ENCODE assay signal across 8 mouse cellular contexts in the genomic region with DNA sequence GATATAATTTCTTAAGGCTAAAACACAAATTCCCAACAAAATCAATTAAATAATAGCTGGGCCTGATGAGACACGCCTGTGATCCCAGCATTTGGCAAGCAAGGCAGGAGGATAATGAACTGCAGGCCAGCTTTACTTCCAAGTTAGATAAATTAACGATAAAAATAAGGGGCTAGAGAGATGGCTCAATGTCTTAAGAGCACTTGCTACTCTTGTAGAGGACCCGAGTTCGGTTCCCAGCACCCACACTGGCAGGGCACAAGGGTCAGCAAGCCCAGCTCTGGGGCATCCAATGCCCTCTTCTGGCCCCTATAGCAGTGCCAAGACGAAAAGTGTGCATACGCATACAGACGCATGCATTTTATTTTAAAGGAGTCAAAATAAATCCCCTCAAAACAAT. TPM values are rescaled to one million over a fixed set of nuclear protein-coding genes. Genes with fewer than 3 reads are reported as not detected.
DNase-seq lines count a peak whose midpoint lies in the region; ATAC-seq and TF ChIP-seq lines count a peak whose summit lies in the region.

No protein-coding gene starts in this region.

- no peaks in the 10 kb centered on the region for H3K27me3 ChIP-seq in heart, adult 2 months (ENCODE audit: control insufficient read depth, insufficient read depth, low read length)
- no peaks in the 10 kb centered on the region for H3K27me3 ChIP-seq in intestine, embryonic 15.5 days (replicated peaks)

- no peak for DNase-seq in heart, adult 2 months
- no peak for DNase-seq in heart, postnatal 4 days
- DNase-seq in 416B (ENCODE audit: low read depth): peak; percentile 63
- peak; percentile 39 to 65 for DNase-seq in cerebellum, postnatal 14 days
- no peak for DNase-seq in right cerebral cortex, postnatal 10 days (ENCODE audit: low spot score in 2 of 2)
- DNase-seq in Muller cell, postnatal 12 days (ENCODE audit: inconsistent ontology term): no peak

- peaks cover 7% of the 10 kb centered on the region; the same call in 1 of the 2 replicates for H3K36me3 ChIP-seq in heart, adult 2 months (ENCODE audit: control insufficient read depth, insufficient read depth, low read length)
- H3K36me3 ChIP-seq in intestine, embryonic 15.5 days: no peaks in the 10 kb centered on the region

- peak overlapping the region; percentile 98 for H3K9ac ChIP-seq in heart, adult 2 months (ENCODE audit: low read depth, low read length)
- H3K9ac ChIP-seq in intestine, embryonic 15.5 days: peak overlapping the region; percentile 90

- peaks cover 3% of the 10 kb centered on the region for H3K4me1 ChIP-seq in heart, adult 2 months (ENCODE audit: control insufficient read depth, insufficient read depth, low read length)
- H3K4me1 ChIP-seq in intestine, embryonic 15.5 days (replicated peaks): peaks cover 3% of the 10 kb centered on the region; the same call in 1 of the 2 replicates
- peaks cover 7% of the 10 kb centered on the region for H3K4me1 ChIP-seq in olfactory bulb, adult 2 months (ENCODE audit: control insufficient read depth, insufficient read depth, low read length)

- ATAC-seq in intestine, embryonic 15.5 days: peak; percentile 11

- no peak for TF ChIP-seq EP300 in heart, adult 2 months (IDR thresholded peaks at IDR 0.05; ENCODE audit: insufficient read depth, low read depth, low read length)

- peak overlapping the region; percentile 88 for H3K4me3 ChIP-seq in heart, adult 2 months
- H3K4me3 ChIP-seq in intestine, embryonic 15.5 days (replicated peaks): peak overlapping the region; percentile 97
- H3K4me3 ChIP-seq in olfactory bulb, adult 2 months (ENCODE audit: insufficient read depth, low read depth, low read length): peak overlapping the region; percentile 60

- intact Hi-C loops in heart, adult 2 months (cut with DNase I): loop anchor here (5.0 to 10.0 kb wide), 4 partner anchors 33 to 245 kb away; no protein-coding TSS in a partner anchor

- H3K79me2 ChIP-seq in heart, adult 2 months (replicated peaks; ENCODE audit: control insufficient read depth, insufficient read depth, low read length): 0 out of 2 replicates have a peak, but pooled peaks cover 6% of the 10 kb centered on the region

- no peak for TF ChIP-seq CTCF in heart, adult 2 months (IDR thresholded peaks at IDR 0.05)
- TF ChIP-seq CTCF in olfactory bulb, adult 2 months (IDR thresholded peaks at IDR 0.05; ENCODE audit: insufficient read depth, low read depth, low read length): no peak

- no peak for TF ChIP-seq POLR2A in heart, adult 2 months (IDR thresholded peaks at IDR 0.05; ENCODE audit: insufficient read depth, low read depth, low read length)
- no peak for TF ChIP-seq POLR2A in olfactory bulb, adult 2 months (IDR thresholded peaks at IDR 0.05; ENCODE audit: insufficient read depth, low read depth, low read length)

- H3K4me2 ChIP-seq in intestine, embryonic 15.5 days (replicated peaks): peak overlapping the region; percentile 64

- peak overlapping the region; percentile 93 for H3K27ac ChIP-seq in heart, adult 2 months
- H3K27ac ChIP-seq in intestine, embryonic 15.5 days: 0 out of 2 replicates have a peak overlapping the region, but pooled peaks have one; percentile 13
- 0 out of 2 replicates have a peak overlapping the region, but pooled peaks have one; percentile 18 for H3K27ac ChIP-seq in olfactory bulb, adult 2 months (ENCODE audit: insufficient read depth, low read depth, low read length)

- no peaks in the 10 kb centered on the region for H3K9me3 ChIP-seq in intestine, embryonic 15.5 days

- WGBS in heart, adult 2 months: 19% methylated on average over 7 of the region's 7 CpGs
- 32% methylated on average over 7 of the region's 7 CpGs for WGBS in intestine, embryonic 15.5 days
- 15% methylated on average over 7 of the region's 7 CpGs for WGBS in olfactory bulb, adult 2 months

RNA-seq across cellular contexts. Expression of a gene that starts 0.8 kb away (rescaled TPM):
- total RNA-seq in heart, adult 2 months (2021): 10 to 100 TPM; 76.1 to 79.0 TPM
- polyA plus RNA-seq in heart, adult 2 months (2012; rRNA removed): 41.7 and 83.0 TPM in 2 replicates
- 10 to 100 TPM; 80.3 to 81.0 TPM for total RNA-seq in heart, postnatal 4 days (2021)
- 74.6 and 82.4 TPM in 2 replicates for polyA plus RNA-seq in intestine, embryonic 15.5 days (2015; fragmentation: Nextera tagmentation; extraction: Ambion mirVana)
- not detected in 2 replicates for polyA plus RNA-seq in olfactory bulb, adult 2 months (2012; ENCODE audit: insufficient read depth, insufficient read length, low replicate concordance, missing spikeins)

Comparison
In these comparisons a context has a peak if more than half of its experiments do, and no peak if none do; other contexts are left out.
1. DNase-seq: peak in 416B (single experiment) and cerebellum, postnatal 14 days (2 of 2); none in heart, adult 2 months (0 of 2), heart, postnatal 4 days (single experiment), right cerebral cortex, postnatal 10 days (0 of 2) and Muller cell, postnatal 12 days (single experiment).
2. H3K27ac ChIP-seq: peak in every context shown above with its lines; median percentile 93 in heart, adult 2 months; 18 in olfactory bulb, adult 2 months; 13 in intestine, embryonic 15.5 days.
3. Peak in every context shown above with its lines, with median percentiles within 50 percentile points of each other: H3K4me3 ChIP-seq.